Mouse (Mus musculus): ENCODE measurements around the gene Trmt10a.

Trmt10a gene

DNA sequence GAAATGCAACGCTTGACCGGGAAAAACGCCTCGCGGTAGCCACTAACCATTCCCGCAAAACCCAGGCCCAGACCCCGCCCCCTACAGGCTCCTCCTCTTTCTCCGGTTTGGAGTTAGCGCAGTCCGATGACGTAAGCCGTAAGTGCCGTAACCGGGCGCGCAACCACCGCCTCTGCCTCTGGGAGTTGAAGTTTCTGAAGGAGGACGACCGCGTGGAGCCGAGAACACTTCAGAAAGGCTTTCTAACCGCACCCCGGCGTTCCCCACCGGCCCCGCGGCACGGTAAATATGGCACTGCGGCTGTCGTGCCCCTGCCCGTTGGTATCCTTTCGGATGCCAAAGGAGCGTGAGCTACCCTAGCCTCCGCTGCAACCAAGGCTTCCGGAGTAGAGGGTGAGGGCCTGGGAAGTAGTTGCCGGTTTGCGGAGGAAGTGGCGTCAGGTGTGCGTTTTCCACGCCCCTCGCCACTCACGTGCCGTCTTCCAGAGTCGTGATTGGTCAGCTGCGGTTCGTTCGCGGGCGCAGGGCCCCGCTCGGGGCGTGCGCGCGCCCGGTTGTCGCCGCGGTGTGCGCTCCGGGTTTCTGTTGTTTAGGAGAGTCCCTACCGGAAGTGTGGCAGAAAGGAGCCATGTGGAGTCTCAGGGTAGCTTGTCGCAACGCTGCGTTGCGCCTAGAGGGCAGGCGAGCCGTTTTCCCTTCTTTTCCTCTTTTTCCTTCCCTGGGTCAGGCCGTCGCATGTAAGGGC lies at the start of gene Trmt10a:
Trmt10a (plus strand) TSS at position 134 of the 745 bp plus-strand sequence.
- peak; percentile 95 for DNase-seq (ENCODE audit: low spot score)

DNA sequence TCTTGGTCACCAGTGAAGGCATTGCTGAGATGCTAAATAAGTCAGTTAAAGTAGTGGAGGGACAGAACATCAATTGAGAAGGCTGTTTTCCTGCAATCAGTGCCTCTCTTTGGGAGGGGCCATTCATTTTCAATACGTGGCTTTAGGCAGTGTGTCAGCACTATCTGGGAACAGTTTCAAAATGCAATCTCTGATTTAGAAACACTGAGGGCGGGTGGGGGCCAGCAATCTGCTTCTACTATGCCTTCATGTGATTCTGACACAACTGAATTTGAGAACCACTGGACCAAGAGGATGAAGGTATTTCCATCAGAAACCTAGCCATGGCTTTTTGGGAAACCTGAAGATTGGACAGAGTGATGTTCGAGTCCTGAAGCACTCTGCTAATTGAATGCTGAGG lies 47.9 kb upstream of the Trmt10a start:
- DNase-seq (ENCODE audit: low spot score): no peak

DNA sequence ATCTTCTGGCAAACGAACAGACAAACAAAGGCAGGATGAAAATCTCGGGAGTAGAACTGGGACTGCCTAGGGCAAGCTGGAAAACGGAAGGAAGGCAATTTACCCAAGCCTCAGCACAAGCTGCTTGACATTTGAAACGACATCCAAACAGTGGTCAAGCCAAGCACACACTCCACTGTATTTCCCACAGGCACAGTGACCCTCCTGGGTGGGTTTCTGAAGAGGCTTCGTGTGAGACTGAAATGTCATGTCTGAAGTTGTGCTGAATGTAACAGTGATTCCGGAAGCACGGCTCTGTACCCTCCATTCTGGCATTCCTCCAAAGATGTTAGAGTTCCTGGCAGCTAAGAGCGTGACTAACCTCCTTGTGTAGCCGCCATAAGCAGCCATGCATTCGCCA lies 47.5 kb upstream of the Trmt10a start:
- no peak for DNase-seq (ENCODE audit: low spot score)

DNA sequence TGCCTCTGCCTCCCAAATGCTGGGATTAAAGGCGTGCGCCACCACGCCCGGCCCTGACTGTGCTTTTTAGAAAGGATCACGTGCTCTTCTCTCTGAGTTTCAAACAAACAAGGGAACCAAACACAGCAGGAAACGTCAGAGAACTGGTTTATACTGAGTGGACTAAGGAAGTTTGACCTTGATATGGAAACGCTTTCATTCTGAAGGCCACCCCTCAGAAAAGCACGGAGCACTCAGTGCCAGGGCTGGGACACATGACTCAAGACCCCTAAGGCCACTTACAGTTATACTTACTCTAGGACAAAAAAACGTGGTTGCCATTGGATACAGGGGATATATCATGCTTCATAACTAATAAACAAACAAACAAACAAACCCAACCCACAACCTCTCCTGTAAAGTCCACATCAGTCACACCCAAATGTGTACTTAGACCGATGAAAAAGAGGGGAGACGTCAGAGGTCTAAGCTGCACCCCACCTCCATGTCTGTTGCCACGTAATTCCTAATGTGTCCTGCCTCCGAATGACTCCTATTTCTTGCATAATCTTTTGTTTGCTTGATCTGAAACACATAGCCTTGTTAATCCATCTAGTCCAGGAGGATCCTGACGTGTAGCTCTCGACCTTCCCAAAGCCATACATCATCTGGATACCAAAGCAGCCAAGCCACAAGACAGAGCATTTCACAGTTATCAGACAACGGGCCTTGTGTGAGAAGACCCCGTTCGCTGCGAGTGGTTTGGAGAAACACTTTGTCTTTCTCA lies 46.8 kb upstream of the Trmt10a start:
- DNase-seq (ENCODE audit: low spot score): no peak

DNA sequence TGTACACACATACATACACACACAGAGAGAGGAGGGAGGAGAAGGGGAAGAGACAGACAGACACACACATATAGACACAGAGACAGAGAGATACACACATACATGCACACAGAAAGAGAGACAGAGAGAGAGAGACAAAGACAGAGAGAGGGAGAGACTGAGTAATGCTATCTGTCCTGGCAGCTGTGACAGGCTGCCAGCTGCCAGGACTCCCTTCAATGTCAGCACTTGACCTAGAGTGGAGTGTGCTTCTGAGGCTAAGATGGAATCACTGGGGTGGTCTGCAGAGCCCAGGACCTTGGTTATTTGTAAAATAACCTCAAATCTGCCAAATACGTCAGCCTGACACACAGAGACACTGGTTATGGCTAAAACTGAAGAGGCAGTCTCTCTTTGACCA lies 45.5 kb upstream of the Trmt10a start:
- no peak for DNase-seq (ENCODE audit: low spot score)

DNA sequence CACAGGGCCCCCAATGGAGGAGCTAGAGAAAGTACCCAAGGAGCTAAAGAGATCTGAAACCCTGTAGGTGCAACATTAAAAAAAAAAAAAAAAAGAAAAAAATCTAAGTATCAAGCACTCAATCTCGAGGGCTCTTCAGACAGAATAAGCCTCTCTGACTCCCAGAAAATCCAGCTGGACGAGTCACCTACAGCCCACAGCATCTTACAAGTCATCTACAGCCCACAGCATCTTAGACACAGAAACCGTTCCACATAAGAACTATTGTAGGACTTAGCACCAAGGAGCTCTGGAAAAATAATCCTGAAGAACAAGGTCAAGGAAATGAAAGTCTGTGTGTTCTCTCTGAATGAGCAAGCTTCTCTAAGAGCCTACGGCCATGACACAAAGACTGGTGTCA lies 41.3 kb upstream of the Trmt10a start:
- DNase-seq (ENCODE audit: low spot score): no peak

DNA sequence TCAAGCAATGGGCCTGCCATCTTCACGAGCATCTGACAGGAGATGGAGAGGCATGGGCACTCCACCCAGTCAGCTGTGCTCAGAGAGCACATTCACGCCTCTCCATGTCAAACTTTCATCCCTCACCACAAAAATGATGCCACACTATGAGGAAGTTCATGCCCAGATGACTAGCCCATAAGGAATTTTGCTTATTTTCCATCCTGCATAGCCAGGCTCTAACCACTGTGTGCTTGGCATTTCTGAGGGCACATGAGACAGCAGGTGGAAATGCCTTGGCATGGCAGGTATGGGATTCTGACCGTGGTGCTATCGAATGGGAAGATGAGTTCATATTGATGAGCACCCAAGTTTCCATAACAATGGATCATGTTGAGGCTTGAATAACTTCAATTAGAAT lies 39.6 kb upstream of the Trmt10a start:
- DNase-seq (ENCODE audit: low spot score): no peak

DNA sequence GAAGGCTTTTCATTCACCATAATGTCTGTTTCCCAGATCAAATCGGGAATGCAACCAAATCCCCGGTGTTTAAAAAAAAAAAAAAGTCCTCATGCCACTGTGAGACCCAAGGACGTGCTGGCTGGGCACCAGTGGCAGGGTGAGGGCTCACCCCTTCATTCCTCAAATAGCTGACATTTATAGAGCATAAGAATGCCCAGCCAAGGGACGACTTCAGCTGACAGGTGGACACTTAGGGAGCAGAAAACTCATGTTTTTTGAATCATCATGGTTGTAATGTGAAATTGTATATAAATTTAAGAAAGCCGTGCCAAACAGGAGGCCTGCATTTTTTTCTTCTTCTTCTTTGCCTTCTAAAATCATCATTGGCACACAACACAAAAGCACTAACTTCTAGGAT lies 38.2 kb upstream of the Trmt10a start:
- no peak for DNase-seq (ENCODE audit: low spot score)

DNA sequence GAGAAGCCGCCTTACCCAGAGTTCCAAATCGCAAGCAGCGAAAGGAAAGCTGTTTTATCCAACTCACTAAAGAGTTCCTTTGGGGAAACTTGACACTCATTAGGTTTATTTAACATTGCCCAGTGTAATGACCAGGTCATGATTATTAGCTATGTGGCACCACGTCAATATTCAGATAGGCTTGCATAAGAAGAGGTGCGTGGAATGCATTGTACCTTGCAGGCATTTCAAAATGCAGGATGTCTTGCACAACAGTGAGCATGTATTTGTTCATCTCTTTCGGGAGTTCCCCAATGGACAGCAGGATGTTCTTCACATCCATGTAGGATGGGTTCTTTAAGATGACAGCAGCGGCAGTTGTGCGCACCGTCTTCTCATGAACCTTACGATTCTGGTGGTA lies 36.4 kb upstream of the Trmt10a start:
- no peak for DNase-seq (ENCODE audit: low spot score)

DNA sequence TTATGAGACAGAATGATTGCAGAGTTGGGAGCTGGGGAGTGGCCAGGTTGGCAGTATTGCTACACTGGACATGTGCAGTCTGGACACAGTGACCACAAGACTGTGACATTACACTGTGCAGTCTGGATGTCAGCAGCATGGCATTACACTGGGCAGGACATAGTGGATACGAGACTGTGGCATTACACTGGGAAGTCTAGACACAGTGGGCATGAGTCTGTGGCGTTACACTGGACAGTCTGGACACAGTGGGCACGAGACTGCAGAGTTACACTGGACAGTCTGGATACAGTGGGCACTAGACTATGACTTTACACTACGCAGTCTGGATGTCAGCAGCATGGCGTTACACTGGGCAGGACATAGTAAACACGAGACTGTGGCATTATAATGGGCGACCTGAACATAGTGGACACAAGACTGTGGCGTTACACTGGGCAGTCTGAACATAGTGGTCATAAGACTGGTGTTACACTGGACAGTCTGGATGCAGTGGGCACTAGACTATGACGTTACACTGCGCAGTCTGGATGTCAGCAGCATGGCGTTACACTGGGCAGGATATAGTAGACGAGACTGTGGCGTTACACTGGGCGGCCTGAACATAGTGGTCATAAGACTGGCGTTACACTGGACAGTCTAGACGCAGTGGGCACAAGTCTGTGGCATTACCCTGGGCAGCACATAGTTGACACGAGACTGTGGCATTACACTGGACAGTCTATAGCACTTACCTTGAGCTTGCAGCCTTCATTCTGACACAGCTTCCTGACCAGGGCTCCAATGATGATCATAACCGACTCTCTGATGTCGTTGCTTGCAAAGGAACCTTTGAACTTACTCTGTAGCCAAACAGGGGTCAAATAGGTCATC lies 32.1 kb upstream of the Trmt10a start:
- DNase-seq (ENCODE audit: low spot score): no peak

DNA sequence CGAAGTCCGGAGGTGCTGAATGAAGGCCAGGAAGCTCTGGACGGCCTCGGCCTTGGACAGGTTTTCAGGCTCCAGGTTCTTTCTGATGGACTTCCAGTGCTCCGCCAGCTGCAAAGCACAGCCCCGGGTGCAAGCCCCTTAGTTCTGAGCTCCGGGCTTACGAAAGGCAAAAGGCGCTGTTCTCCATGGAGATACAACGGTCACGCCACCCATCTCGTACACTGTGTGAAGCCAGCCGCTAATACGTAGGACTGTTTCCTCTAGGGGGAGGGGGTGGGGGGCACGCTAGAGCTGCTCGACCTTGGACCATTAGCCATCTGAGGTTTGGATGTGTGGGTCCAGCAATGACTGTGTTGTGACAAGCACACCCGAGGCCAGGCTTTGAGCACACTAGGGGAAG lies 29.1 kb upstream of the Trmt10a start:
- DNase-seq (ENCODE audit: low spot score): no peak

DNA sequence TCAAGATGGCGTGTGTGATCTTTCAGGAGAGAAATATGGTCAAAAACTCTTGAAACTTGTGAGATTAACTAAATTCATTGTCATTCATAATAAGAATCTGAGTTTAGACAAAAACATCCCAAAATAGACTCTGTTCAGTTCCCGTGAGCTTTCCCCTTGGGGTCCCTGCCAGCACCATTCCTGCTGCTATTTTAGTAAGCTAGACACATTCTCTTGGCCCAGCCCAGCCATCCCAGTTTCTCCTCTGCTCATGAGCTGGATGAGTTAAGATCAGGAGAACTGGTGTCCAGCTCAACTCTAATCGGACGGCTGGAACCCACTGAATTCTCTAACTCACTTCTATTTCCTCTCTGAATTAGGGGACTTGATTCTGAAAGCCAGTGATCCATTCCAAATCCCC lies 26.4 kb upstream of the Trmt10a start:
- no peak for DNase-seq (ENCODE audit: low spot score)

DNA sequence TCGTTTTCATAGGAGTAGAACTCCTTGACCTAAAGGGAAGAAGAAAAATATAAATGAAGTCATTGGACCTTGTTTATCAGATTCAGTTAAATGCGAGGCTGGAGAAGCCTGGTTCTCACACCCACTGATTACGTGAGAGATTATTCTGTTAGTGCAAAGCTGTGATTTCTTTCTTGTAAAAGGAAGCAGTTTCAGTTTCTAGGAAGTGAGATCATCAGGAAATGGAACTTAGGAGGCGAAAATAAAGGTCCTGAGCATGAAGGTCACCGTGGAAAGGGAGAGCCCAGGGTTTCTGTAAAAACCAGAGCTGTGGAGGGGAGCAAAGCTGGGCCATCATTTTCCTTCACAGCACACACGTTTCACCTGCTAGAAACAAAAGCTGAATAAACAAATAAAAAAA lies 24.9 kb upstream of the Trmt10a start:
- DNase-seq (ENCODE audit: low spot score): no peak

DNA sequence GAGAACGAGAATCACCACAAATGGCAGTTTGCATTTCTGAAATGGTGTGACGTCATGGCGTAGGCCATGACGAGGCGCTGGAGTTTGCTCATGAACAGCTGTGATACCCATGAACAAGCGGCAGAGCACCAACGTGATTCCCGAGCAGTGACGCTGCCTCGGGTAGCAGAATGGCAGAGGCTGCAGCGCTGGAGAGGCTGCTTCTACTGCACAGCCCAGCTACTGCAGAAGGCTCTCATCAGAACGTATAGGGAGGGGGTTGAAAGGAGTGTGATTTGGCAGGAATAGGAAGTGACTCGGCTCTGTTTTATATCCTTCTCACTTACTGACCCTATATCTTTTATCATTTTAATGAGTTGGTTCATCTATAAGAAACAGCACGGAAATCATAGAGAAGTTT lies 24.4 kb upstream of the Trmt10a start:
- DNase-seq (ENCODE audit: low spot score): no peak

DNA sequence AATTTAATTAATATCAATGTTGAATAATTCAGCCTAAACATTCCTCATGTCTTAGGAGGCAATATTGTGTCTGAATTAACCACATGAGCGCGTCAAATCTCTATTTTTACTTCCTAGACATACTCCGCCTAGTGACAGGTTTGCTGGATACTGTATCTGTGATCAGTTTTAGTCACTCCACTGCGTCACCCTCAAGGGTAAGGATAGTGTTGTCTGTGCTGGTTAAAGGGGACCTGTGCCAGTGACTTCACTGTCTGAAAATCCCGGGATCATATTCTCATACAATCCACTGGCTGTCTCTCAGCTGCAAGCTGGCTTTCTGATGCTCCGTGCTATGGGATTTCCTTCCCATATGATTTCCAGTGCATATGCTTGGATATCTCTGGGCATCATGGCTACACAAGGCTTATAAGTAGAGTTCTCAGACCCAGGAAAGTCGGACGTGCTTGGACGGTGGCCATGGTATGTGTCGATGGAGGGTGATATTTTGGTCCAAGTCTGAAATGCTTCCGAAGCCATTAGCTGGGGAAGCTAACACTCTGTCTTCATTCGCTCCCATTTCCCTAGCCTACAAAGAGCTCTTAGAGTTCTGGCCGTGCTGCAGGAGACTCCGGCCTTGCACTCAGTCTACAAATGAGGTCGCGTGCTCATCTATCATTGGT lies 23.7 kb upstream of the Trmt10a start:
- no peak for DNase-seq (ENCODE audit: low spot score)

DNA sequence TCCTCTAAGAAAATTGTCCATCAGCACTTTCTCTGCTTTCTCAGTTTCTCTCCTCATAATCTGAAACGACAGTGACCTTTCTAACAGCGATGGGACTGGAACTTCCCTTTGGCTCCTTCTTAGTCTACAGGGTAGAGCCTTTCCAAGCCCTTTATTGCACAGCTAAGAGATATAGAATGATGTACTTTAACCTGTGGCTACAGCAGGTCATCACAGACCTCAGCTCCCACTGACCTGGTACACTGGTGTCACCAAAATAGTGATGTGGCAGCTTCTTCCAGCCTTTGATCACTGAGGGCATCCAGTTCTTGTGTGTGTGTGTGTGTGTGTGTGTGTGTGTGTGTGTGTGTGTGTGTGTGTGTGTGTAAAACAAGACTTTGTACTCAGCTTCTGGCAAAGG lies 21.8 kb upstream of the Trmt10a start:
- no peak for DNase-seq (ENCODE audit: low spot score)

DNA sequence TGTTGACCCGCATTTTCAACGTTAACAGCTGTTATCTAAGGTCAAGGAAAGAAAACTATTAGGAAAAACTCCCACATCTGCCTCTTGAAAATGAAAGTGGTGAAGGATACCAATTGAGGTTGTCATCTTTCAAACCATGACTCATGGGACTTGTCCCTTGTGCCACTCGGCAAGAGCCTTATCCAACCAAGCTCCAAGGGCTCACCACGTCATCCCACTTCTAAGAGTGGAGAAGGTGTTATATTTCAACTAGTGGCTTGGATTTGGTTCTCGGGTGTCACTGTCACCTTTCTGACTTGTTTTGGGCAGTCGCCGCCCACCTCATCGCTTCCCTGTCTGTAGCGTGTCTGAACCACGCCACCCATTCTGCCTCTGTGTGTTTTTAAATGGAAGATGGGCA lies 19.4 kb upstream of the Trmt10a start:
- DNase-seq (ENCODE audit: low spot score): no peak

DNA sequence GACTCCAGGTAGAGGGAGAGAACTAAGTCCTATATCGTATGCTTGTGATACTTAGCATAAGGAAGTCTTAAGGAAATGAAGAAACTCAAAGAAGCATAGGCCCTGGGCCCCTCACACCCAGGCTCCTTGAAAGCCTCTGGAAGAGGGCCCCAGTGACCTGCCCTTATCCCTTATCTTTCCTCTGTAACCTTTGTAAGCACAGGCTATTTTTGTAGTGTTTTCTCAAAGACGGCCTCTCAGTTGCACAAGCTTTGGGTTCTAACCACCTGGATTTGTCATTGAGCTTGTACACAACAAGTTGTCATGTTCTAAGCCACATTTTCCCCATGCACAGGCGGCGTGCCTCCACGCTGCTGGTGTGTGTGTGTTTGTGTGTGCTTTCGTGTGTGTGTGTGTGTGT lies 14.1 kb upstream of the Trmt10a start:
- DNase-seq (ENCODE audit: low spot score): no peak

DNA sequence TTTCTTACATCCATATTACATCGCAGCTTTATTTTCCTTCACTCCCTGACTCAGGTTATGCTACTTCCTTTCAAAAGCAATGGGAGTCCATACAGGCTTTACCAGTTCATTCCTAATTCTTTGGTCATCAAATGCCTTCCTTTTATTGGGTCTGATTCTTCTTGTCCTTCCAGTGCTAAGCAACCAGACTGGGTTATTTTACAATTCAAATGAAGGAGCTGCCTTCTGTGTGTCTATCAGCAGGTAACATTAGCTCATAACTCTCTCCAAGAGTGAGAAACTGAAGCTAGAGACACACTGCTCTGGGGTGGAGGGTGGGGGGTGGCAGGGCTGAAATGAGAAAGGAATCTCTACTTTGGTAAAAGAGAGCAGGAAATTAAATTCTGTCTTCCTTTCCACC lies 12.6 kb upstream of the Trmt10a start:
- DNase-seq (ENCODE audit: low spot score): no peak

DNA sequence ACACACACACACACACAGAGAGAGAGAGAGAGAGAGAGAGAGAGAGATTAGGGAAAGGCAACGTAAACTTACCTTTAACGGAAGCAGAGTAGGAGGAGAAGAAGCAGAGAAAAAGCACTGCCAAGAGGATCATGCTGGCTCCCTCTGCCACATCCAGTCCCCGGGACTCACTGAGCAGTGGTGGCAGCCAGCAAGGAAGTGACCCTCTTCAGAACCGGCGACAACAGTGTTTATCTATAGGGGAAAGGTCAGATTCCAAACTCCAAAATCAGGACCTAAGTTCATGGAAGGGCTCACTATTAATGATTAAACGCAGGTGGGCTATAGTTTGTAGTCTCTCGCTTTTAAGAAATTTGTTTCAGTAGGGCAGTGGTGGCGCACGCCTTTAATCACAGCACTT lies 12.1 kb upstream of the Trmt10a start:
- DNase-seq (ENCODE audit: low spot score): no peak

DNA sequence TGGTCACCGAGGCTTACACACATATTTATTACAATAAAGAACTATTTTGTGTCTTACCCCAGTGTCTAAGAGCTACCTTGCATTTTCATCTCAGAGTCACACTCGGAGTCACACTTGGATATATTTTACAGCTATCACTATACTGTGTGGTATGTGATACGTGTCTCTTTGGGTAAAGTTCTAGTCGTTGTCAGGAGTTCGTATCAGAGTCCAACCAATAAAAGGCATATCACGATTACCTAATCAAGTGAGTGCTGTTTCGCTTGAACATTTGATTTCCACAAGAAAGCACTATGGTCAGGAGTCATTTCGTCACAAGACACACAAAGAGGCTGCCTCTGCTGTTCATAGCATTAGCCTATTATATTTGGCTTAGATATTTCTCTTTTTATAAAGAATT lies 9.8 kb upstream of the Trmt10a start:
- no peak for DNase-seq (ENCODE audit: low spot score)

DNA sequence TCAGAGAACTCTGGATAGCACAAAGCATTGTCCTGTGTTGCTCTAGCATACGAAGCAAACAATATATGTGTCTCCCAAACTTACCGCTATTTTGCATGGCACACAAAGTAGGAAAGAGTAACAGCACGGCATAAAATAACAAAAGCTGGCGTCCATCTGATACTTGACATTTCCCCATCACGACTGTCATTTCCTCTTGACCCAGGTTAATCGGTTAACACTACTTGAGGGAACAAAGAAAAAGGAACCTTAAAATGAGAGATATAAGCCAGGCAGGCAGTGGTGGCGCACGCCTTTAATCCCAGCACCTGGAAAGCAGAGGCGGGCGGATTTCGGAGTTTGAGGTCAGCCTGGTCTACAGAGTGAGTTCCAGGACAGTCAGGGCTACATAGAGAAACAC lies 9.3 kb upstream of the Trmt10a start:
- no peak for DNase-seq (ENCODE audit: low spot score)
